Mouse (Mus musculus): ENCODE measurements around the gene Bhlhe41. TPM values are rescaled to one million over a fixed set of nuclear protein-coding genes. Genes with fewer than 3 reads are reported as not detected.
A peak's percentile ranks its signal among the peaks of the same experiment; 100 is the strongest.

The Bhlhe41 gene
- polyA plus RNA-seq, 1 experiment from 2014 or later: 3.0 TPM

DNA sequence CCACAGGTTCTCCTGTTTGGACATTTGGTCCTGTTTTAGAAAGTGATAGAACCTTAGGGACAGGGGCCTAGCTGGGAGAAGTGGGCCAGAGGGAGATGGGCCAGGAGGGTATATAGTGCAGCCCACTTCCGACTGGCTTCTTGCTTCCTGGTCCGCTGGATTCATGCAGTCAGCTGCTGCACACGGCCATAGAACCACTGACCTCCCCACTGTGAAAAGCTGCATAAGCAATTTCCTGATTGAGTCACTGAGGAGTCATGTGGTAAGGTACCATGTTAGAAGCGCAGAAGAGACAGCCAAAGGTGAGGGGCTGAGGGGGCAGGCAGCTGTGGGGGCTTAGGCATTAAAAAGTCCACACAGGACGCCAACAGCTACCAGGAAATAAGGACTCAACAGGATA lies 43.1 kb downstream of the Bhlhe41 start:
- no peak for DNase-seq (ENCODE audit: low spot score)
- 69% methylated on average over 5 of the region's 5 CpGs for WGBS

DNA sequence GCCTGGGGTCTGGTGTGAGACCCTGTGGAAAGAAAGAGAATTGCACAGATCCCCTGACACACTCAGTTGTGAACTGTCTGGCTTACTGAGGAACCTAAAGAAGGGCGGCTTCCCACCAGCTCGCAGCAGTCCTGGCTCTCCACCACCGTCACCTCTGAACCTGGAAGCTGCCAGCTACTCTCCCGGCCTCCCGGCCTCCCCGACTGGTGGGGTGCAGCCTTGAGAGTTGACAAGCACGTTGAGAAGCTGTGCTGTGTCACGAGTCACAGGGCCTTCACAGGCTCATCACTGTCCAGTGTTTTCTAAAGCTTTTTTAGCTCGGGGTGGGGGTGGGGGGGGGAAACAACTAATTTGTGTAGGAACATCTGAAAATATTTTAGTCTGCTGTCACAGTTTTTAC lies 46.2 kb downstream of the Bhlhe41 start:
- H3K9ac ChIP-seq (ENCODE audit: low read depth, low read length): no peak overlapping the region
- ATAC-seq (ENCODE audit: low read depth): no peak
- no peaks in the 10 kb centered on the region for H3K27me3 ChIP-seq (replicated peaks; ENCODE audit: control insufficient read depth, insufficient read depth, low read length)
- no peak for DNase-seq (ENCODE audit: low spot score)
- 88% methylated on average over 9 of the region's 9 CpGs for WGBS
- no peak overlapping the region for H3K27ac ChIP-seq (replicated peaks; ENCODE audit: low read depth, low read length)
- H3K36me3 ChIP-seq (ENCODE audit: control insufficient read depth, insufficient read depth, low read length): peaks cover 30% of the 10 kb centered on the region; the same call in 1 of the 2 replicates
- H3K4me1 ChIP-seq (ENCODE audit: control insufficient read depth, insufficient read depth, low read length): no peaks in the 10 kb centered on the region
- H3K4me2 ChIP-seq (ENCODE audit: low read depth, low read length): no peak overlapping the region
- H3K9me3 ChIP-seq (ENCODE audit: control insufficient read depth, low read length): no peaks in the 10 kb centered on the region
- H3K4me3 ChIP-seq (ENCODE audit: low read depth, low read length): no peak overlapping the region

More for the DNA sequence above, 43.1 kb downstream of the Bhlhe41 start:
- no peak overlapping the region for H3K27ac ChIP-seq (replicated peaks; ENCODE audit: low read depth, low read length)
- peaks cover 18% of the 10 kb centered on the region; the same call in 1 of the 2 replicates for H3K36me3 ChIP-seq (ENCODE audit: control insufficient read depth, insufficient read depth, low read length)
- H3K9me3 ChIP-seq (ENCODE audit: control insufficient read depth, low read length): no peaks in the 10 kb centered on the region
- H3K27me3 ChIP-seq (replicated peaks; ENCODE audit: control insufficient read depth, insufficient read depth, low read length): no peaks in the 10 kb centered on the region
- H3K9ac ChIP-seq (ENCODE audit: low read depth, low read length): no peak overlapping the region
- no peak overlapping the region for H3K4me2 ChIP-seq (ENCODE audit: low read depth, low read length)
- no peak overlapping the region for H3K4me3 ChIP-seq (ENCODE audit: low read depth, low read length)
- H3K4me1 ChIP-seq (ENCODE audit: control insufficient read depth, insufficient read depth, low read length): no peaks in the 10 kb centered on the region
- ATAC-seq (ENCODE audit: low read depth): no peak

DNA sequence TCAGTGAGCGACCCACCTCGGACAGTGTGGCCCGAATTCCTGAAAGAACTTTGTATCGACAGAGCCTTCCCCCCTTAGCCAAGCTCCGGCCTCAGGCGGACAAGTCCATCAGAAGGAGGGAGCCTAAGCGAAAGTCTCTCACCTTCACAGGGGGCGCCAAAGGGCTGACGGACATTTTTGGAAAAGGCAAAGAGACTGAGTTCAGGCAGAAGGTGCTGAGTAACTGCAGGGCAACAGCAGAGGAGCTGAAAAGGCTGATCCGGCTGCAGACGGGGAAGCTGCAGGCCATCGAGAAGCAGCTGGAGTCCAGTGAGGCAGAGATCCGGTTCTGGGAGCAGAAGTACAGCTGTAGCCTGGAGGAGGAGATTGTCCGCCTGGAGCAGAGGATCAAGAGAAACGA lies 50.2 kb downstream of the Bhlhe41 start:
- H3K27me3 ChIP-seq (replicated peaks; ENCODE audit: control insufficient read depth, insufficient read depth, low read length): no peaks in the 10 kb centered on the region
- H3K27ac ChIP-seq (replicated peaks; ENCODE audit: low read depth, low read length): no peak overlapping the region
- DNase-seq (ENCODE audit: low spot score) (peak; percentile 20), ATAC-seq (ENCODE audit: low read depth) (no peak)
- no peaks in the 10 kb centered on the region for H3K4me1 ChIP-seq (ENCODE audit: control insufficient read depth, insufficient read depth, low read length)
- H3K4me3 ChIP-seq (ENCODE audit: low read depth, low read length): no peak overlapping the region
- no peak overlapping the region for H3K9ac ChIP-seq (ENCODE audit: low read depth, low read length)
- peaks cover 51% of the 10 kb centered on the region; the same call in 1 of the 2 replicates for H3K36me3 ChIP-seq (ENCODE audit: control insufficient read depth, insufficient read depth, low read length)
- H3K4me2 ChIP-seq (ENCODE audit: low read depth, low read length): no peak overlapping the region
- 36% methylated on average over 15 of the region's 15 CpGs for WGBS
- no peaks in the 10 kb centered on the region for H3K9me3 ChIP-seq (ENCODE audit: control insufficient read depth, low read length)

DNA sequence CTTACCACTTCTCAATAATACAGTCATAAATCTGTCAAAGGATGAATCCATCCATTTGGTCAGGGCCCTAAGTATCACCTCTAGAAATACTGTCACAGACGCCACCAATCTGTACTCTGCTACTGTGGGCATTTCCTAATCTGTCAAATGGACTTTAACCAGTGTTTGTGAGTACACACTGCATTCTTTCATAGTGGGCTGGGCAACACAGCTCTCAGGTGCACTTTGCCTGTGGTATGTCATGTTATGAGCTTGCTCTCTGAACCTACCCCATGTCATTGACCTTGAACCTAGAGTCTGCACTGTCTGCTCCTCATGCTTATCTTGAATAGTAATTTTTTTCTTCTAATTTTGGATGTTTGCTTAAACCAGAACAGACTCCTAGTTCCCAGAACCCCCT lies 54.2 kb downstream of the Bhlhe41 start:
- H3K4me3 ChIP-seq (ENCODE audit: low read depth, low read length): no peak overlapping the region
- peaks cover 30% of the 10 kb centered on the region; the same call in 1 of the 2 replicates for H3K36me3 ChIP-seq (ENCODE audit: control insufficient read depth, insufficient read depth, low read length)
- no peak for DNase-seq (ENCODE audit: low spot score)
- H3K4me2 ChIP-seq (ENCODE audit: low read depth, low read length): no peak overlapping the region
- no peaks in the 10 kb centered on the region for H3K9me3 ChIP-seq (ENCODE audit: control insufficient read depth, low read length)
- H3K27me3 ChIP-seq (replicated peaks; ENCODE audit: control insufficient read depth, insufficient read depth, low read length): no peaks in the 10 kb centered on the region
- ATAC-seq (ENCODE audit: low read depth): no peak
- 86% methylated on average over 1 of the region's 1 CpGs for WGBS
- H3K4me1 ChIP-seq (ENCODE audit: control insufficient read depth, insufficient read depth, low read length): no peaks in the 10 kb centered on the region
- H3K9ac ChIP-seq (ENCODE audit: low read depth, low read length): no peak overlapping the region
- H3K27ac ChIP-seq (replicated peaks; ENCODE audit: low read depth, low read length): no peak overlapping the region

DNA sequence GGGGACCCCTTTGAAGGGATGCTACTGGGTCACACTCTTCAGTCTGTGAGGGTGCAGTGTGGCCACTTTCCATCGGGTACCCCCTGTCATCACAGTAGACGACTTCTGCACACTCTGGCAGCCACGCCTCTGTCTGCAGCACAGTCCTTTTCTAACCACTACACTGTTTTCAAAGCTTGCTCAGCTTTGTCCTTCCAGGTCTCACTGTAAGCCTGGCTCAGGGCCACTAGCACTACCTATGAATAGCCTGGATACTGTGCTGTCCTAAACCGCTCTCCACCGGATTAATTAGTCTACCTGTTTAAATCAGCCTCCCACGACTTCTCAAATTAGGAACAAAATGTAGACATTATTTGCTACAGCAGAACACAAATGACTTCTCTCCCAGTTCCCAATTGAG lies 55.3 kb downstream of the Bhlhe41 start:
- Histone ChIP-seq H3K4me1 (ENCODE audit: control insufficient read depth, insufficient read depth, low read length) (no peaks in the 10 kb centered on the region), H3K9me3 (ENCODE audit: control insufficient read depth, low read length) (no peaks in the 10 kb centered on the region), H3K9ac (ENCODE audit: low read depth, low read length) (no peak overlapping the region), H3K4me3 (ENCODE audit: low read depth, low read length) (no peak overlapping the region), H3K27me3 (replicated peaks; ENCODE audit: control insufficient read depth, insufficient read depth, low read length) (no peaks in the 10 kb centered on the region), H3K27ac (replicated peaks; ENCODE audit: low read depth, low read length) (no peak overlapping the region), H3K36me3 (ENCODE audit: control insufficient read depth, insufficient read depth, low read length) (peaks cover 29% of the 10 kb centered on the region; the same call in 1 of the 2 replicates), H3K4me2 (ENCODE audit: low read depth, low read length) (no peak overlapping the region)
- DNase-seq (ENCODE audit: low spot score) (no peak), ATAC-seq (ENCODE audit: low read depth) (no peak)
- 87% methylated on average over 6 of the region's 6 CpGs for WGBS

DNA sequence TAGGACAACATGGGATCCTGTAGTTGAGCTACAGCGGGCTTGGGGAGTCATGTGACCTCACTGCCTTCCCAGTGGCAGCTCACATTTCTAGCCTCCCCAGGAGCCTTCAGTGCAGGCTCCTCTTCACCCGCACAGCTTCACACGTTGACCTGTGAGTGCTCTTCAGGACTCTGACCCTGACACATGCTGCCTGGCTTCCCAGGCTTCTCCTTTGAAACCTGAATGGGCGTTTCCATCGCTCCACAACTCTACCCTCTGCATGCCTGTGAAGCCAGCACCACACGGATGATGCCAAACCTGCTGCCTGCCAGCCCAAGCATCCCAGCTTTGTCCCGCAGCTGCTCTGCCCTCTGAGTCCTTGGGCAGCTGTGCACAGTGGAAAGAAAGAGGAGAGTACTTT lies 55.8 kb downstream of the Bhlhe41 start:
- no peaks in the 10 kb centered on the region for H3K27me3 ChIP-seq (replicated peaks; ENCODE audit: control insufficient read depth, insufficient read depth, low read length)
- no peaks in the 10 kb centered on the region for H3K4me1 ChIP-seq (ENCODE audit: control insufficient read depth, insufficient read depth, low read length)
- DNase-seq (ENCODE audit: low spot score) (no peak), ATAC-seq (ENCODE audit: low read depth) (no peak)
- H3K9me3 ChIP-seq (ENCODE audit: control insufficient read depth, low read length): no peaks in the 10 kb centered on the region
- peaks cover 29% of the 10 kb centered on the region; the same call in 1 of the 2 replicates for H3K36me3 ChIP-seq (ENCODE audit: control insufficient read depth, insufficient read depth, low read length)
- no peak overlapping the region for H3K4me3 ChIP-seq (ENCODE audit: low read depth, low read length)
- no peak overlapping the region for H3K27ac ChIP-seq (replicated peaks; ENCODE audit: low read depth, low read length)
- H3K9ac ChIP-seq (ENCODE audit: low read depth, low read length): no peak overlapping the region
- 76% methylated on average over 7 of the region's 7 CpGs for WGBS
- H3K4me2 ChIP-seq (ENCODE audit: low read depth, low read length): no peak overlapping the region

Other genes with a start within 250 kb of the Bhlhe41 start
- not detected in 2 replicates for gene Tuba3b, start 249.8 kb downstream of the Bhlhe41 start, polyA plus RNA-seq (2014; fragmentation: Nextera tagmentation; extraction: Ambion mirVana)
- gene Rassf8, start 118.8 kb downstream of the Bhlhe41 start, polyA plus RNA-seq (2014; fragmentation: Nextera tagmentation; extraction: Ambion mirVana): 13.9 and 16.6 TPM in 2 replicates
- gene Sspn, start 66.1 kb upstream of the Bhlhe41 start, polyA plus RNA-seq (2014; fragmentation: Nextera tagmentation; extraction: Ambion mirVana): 17.7 and 19.1 TPM in 2 replicates